Mouse (Mus musculus): ENCODE data around the gene Lrrc7.
"Not testable (repeated sequence)": the region's sequence is repeated elsewhere in the genome, so short reads cannot be mapped to it uniquely, and the experiment has no call there.

Gene Lrrc7

DNA sequence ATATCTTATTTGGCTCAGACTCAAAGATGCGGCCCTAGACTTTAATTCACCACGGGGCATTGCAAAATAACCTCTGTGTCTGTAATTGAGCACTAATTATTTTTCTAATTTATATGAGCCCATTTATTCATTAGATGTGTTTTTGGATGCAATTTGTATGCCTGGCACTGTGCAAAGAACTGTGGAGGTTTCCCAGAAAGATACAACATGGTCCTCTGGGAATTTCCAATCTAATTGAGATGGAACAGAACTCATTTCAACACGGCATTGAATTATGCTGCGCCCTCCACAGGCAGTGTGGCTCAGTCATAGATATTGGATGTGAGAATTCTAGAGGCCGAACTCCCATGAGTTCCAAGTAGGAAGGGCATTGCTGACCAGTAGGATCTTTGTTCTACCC is 397.6 kb downstream of the Lrrc7 start:
- DNase-seq, result no peak

DNA sequence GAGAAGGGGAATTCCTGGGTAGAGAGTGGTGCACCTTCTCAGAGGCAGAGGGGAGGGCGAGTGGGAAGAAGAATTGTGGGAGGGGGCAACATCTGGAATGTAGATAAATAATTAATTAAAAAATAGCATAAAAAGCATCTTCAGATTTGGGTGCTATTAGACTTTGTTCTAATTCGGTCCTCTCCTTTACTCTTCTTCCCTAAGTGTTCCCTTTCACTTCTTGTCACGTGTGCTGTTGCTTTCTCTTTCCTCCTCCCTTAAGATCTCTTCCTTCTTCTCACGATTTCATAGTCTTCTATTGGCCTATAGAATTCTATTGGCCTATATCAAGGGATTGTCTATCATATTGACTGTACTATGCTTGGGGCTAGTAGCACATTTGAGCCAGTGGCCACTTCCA is 398.9 kb downstream of the Lrrc7 start:
- no peak for DNase-seq

DNA sequence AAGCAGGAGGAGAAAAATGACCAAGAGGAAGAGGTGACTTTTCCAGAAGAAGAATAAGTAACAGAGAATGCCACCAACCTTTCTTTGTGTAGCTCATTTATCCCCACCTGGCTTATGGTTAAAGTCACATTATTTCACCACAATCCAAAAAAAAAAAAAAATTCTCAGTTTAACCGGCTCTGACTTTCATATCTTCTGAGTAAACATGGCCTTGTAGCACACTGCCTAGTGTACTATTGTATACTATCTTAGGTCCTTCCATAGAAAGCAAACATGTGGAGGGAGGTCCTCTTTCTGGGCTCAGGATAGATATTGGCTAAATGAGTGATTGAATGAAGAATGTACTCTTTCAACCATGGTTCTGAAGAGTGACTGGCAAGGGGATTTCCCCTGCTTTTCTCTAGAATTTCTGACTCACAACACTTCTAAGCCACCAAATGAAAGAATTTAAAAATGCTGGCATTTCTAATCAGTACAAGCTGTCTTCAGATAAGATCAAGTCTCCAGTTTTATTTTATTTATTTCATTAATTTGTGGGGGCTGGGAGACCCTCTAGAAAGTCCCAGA is 400.0 kb downstream of the Lrrc7 start:
- DNase-seq, result no peak

DNA sequence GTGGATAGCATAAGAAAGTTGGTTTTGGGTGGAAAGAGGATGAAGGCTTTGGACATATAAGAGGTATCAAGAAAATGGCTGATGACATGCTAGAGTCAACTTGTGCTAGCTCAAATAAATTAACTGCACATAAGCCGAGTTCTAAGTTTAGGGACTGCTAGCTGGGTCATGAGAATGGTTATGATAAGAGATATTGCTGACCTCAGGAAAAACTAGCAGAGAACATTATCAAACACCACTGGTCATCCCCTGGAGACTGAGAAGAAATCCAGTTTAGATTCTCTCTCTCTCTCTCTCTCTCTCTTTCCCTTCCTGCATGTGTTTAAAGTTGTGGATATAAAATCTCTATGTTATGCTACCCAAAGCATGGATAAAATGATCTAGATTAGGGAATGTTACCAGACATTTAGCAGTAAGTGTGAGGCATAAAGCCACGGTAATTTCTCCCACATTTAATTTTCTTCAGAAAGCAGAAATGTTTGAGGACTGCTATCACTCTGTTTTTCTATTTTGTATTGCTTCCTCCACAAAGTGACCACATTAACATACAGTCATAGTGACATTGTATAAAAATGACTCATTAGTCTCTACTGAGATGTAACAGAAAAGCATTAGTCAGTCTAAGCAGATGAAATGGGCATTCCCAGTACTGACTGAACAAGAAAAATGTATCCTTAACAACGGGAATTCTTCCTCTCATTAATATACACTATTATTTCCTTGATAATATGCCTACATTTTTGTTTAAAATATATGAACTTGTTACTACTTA is 406.3 kb downstream of the Lrrc7 start:
- no peak for DNase-seq

- no peak for DNase-seq
These were observed 407.9 kb downstream of the Lrrc7 start for GRCm38 (mm10) chr3:158154134-158154533.

- no peak for DNase-seq
These were observed 413.0 kb downstream of the Lrrc7 start for GRCm38 (mm10) chr3:158148998-158149397.

- no peak for DNase-seq
These were observed 421.4 kb downstream of the Lrrc7 start for GRCm38 (mm10) chr3:158140629-158141028.

GRCm38 (mm10) chr3:158137796-158138195 is 424.2 kb downstream of the Lrrc7 start:
- peak; percentile 25 for DNase-seq

DNA sequence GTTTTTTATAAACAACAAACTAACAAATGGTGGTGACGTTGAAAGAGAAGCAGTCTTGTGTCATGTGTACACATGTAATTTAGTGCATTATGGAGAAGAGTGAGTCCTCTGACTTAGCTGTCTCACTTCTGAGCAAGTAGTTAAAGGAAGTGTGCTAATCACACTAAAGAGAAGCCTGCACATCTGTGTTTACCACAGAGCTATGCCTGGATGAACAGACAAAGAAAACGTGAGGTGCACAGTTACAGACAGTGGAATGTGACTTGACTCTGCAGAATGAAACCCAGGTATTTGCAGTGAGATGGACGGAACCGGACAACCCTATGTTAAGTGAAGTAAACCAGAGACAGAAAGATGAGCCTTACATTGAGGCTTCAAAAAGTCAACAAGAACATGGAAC is 430.3 kb downstream of the Lrrc7 start:
- DNase-seq, result no peak

DNA sequence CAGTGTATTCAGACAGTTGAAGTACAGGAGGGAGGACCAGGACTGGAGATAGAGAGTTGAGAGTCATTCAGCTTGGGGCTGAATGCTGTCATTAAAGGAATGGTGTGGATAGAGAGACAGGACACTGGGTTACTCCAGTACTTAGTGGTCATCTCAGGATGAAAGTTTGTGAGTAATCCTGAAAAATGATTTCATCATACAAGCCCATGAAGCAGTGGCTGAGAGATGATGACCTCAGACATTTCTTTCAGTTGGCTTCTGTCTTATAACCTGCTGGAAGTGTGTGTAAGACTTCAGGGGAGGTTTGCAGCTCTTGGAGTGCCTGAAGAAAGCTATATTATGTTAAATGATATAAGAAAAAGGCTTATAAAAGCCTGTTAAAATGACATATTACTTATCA is 430.8 kb downstream of the Lrrc7 start:
- DNase-seq, result no peak

- DNase-seq, result no peak
These were observed 439.1 kb downstream of the Lrrc7 start for GRCm38 (mm10) chr3:158122899-158123298.

- no peak for DNase-seq
These were observed 456.8 kb downstream of the Lrrc7 start for GRCm38 (mm10) chr3:158105260-158105659.

DNA sequence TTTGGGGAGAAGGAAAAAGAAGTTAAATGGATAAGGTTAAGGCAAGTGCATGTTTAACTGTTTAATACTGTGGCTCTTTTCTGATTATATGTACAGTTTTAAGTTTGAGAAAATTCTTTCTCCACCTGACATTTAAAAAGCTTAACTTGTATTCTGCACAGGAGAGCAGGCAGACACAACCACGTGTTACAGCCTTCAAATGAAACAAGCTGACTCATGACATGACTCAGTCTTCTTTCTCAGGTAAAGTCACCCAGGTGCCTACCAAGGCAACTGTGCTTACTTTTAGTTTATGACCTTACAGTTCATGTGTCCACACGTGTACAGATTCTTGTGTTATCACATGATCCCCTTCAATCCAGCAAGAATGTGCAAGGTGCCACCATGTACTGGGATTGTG is 458.6 kb downstream of the Lrrc7 start:
- no peak for DNase-seq

GRCm38 (mm10) chr3:158102530-158102929 is 459.5 kb downstream of the Lrrc7 start:
- not testable (repeated sequence) for DNase-seq

GRCm38 (mm10) chr3:158102043-158102442 is 460.0 kb downstream of the Lrrc7 start:
- not testable (repeated sequence) for DNase-seq

- DNase-seq, result no peak
These were observed 468.1 kb downstream of the Lrrc7 start for GRCm38 (mm10) chr3:158093919-158094318.

DNA sequence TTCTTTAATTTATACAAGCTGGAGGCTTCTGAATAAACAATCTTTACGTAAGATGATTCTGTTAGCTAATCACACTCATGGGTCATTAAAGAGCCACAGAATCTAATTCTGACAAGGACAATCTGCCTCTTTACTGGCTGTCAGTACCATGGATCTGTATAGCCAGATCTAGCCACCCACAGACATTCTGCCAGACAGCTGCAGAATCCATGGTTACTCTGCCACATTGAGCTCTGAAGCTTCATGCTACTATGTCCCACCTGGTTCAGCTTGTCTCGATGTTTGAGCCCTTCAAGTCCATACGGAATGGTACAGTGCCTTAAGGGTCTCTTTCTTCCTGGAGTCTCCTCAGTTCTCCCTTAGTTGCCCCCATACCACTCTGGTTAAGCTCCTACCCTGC is 470.4 kb downstream of the Lrrc7 start:
- DNase-seq, result no peak

GRCm38 (mm10) chr3:158077828-158078227 is 484.2 kb downstream of the Lrrc7 start:
- no peak for DNase-seq

- DNase-seq, result no peak
These were observed 484.6 kb downstream of the Lrrc7 start for GRCm38 (mm10) chr3:158077380-158077772.

GRCm38 (mm10) chr3:158076685-158077379 is 485.2 kb downstream of the Lrrc7 start:
- no peak for DNase-seq

DNA sequence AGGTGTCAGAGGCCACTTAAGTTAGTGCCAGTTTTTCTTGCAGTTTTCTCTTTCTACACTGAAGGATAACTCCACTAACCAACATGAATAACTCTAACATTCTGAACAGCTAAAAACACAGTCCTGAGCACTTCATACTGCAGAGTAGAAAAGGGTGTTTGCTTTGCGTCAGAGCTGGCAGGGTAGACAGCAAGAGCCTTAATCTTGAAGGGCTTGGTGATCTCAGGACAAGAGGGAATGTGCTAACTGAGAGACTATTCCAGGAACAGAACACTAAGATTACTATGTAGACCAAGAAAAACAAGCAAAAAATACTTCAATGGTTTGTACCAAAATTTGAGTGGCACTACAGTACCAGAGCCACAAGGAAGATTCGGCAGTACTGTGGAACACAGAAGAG is 487.0 kb downstream of the Lrrc7 start:
- peak; percentile 45 for DNase-seq

GRCm38 (mm10) chr3:158068613-158069263 is 493.3 kb downstream of the Lrrc7 start:
- no peak for DNase-seq

DNA sequence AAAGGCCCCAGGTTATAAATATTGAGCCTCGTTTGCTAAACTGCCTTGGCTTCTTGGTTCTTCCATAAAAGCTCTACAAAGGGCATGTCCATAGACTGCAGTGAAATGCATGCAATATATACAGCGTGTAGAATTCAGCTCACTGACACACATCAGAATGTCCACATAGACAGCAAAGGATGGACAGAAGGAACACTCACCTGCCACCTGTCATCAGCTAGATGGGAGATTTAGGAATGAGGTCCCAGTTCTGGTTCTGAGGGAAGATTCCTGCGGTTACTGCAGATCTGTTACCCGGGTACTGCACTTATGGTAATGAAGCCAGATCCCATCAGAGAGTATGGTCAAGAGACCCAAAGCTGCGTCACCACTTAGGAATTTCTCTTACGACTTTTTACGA is 494.1 kb downstream of the Lrrc7 start:
- no peak for DNase-seq

- DNase-seq, result no peak
These were observed 496.8 kb downstream of the Lrrc7 start for GRCm38 (mm10) chr3:158065256-158065655.

Data from lung, postnatal 14 days (tissue).